Mouse (Mus musculus): ENCODE measurements around the gene Syt7.

GRCm38 (mm10) chr19:10366116-10366845 lies 22.6 kb upstream of the Syt7 start:
- TF ChIP-seq CTCF (IDR thresholded peaks at IDR 0.05; ENCODE audit: low read depth, low read length) (no peak), EP300 (IDR thresholded peaks at IDR 0.05; ENCODE audit: insufficient read depth, low read depth, low read length) (no peak), POLR2A (IDR thresholded peaks at IDR 0.05; ENCODE audit: insufficient read depth, low read length) (no peak)
